Mouse (Mus musculus) CH12.LX (cell line): Measurements from ENCODE around the gene Tmem240. TPM values are rescaled to one million over a fixed set of nuclear protein-coding genes. Genes with fewer than 3 reads are reported as not detected.

Source experiments
- DNase-seq: peaks from one replicate; pipeline ENCODE4 v3.0.0-alpha.2; 2013; ENCODE audit errors: extremely low read depth
- H3K27ac ChIP-seq: 2 replicates; pipeline ENCODE4 v1.5.1; 2012; ENCODE audit warnings: low read depth, mild to moderate bottlenecking, control low read depth, moderate library complexity; ENCODE audit not compliant: insufficient read depth
- H3K27me3 ChIP-seq: replicated peaks from 2 replicates; pipeline ENCODE3; 2012; ENCODE audit warnings: inconsistent platforms
- H3K36me3 ChIP-seq, 2 experiments: replicated peaks in 1 of 2; 2 replicates each; pipeline versions ENCODE3 to v1.6.1; 2012; ENCODE audit warnings: inconsistent platforms in 1 of 2, low read length in 1 of 2, mild to moderate bottlenecking in 1 of 2, mixed read lengths in 1 of 2, moderate library complexity in 1 of 2; ENCODE audit not compliant: control insufficient read depth in 1 of 2, insufficient read depth in 1 of 2
- H3K4me1 ChIP-seq, 2 experiments: 2 replicates each; pipeline ENCODE4 v1.6.1; 2012; ENCODE audit warnings: inconsistent platforms in 1 of 2, moderate library complexity in 1 of 2; ENCODE audit not compliant: insufficient read depth in 2 of 2, control insufficient read depth in 1 of 2
- H3K4me2 ChIP-seq: 2 replicates; pipeline ENCODE4 v1.6.1; 2012; ENCODE audit warnings: low read depth, mild to moderate bottlenecking, control low read depth; ENCODE audit not compliant: poor library complexity, insufficient read depth, severe bottlenecking
- H3K4me3 ChIP-seq, 3 experiments: fragments of 150-350 bp in 1 of 3; sonication (generic) in 1 of 3; replicated peaks in 1 of 3; 2 replicates each; pipeline versions ENCODE3 to v1.5.1; 2011 to 2012; ENCODE audit warnings: low read depth in 2 of 3, low read length in 2 of 3, mild to moderate bottlenecking in 2 of 3, moderate library complexity in 2 of 3, control low read depth in 1 of 3, improper control_type of control experiment in 1 of 3, inconsistent platforms in 1 of 3, mixed read lengths in 1 of 3; ENCODE audit not compliant: poor library complexity in 1 of 3
- H3K79me2 ChIP-seq: replicated peaks from 2 replicates; pipeline ENCODE4 v1.6.1; 2012; ENCODE audit warnings: mild to moderate bottlenecking, moderate library complexity; ENCODE audit not compliant: control insufficient read depth, poor library complexity, insufficient read depth, severe bottlenecking; ENCODE audit errors: extremely low read depth
- H3K9ac ChIP-seq: 2 replicates; pipeline ENCODE4 v1.6.1; 2012; ENCODE audit warnings: low read depth, mild to moderate bottlenecking, control low read depth, moderate library complexity; ENCODE audit not compliant: insufficient read depth
- H3K9me3 ChIP-seq: replicated peaks from 2 replicates; pipeline ENCODE3; 2012; ENCODE audit warnings: low read length, inconsistent platforms, mixed read lengths
- BHLHE40 ChIP-seq: IDR thresholded peaks from 2 replicates; pipeline ENCODE4 v1.6.1; 2011; ENCODE audit warnings: mild to moderate bottlenecking, low read depth, low read length, improper control_type of control experiment
- CHD1 ChIP-seq: IDR thresholded peaks from 2 replicates; pipeline ENCODE4 v1.6.1; 2012; ENCODE audit warnings: low read depth, low read length, improper control_type of control experiment, inconsistent platforms
- CHD2 ChIP-seq: IDR thresholded peaks from 2 replicates; pipeline ENCODE4 v1.6.1; 2011; ENCODE audit warnings: low read length, improper control_type of control experiment
- CTCF ChIP-seq, 2 experiments: IDR thresholded peaks in 1 of 2; conservative IDR thresholded peaks in 1 of 2; 2 replicates each; pipeline ENCODE4 v1.5.1; 2011 to 2012; ENCODE audit warnings: low read depth in 2 of 2, low read length in 2 of 2, improper control_type of control experiment in 1 of 2, inconsistent platforms in 1 of 2, mild to moderate bottlenecking in 1 of 2, moderate library complexity in 1 of 2
- E2F4 ChIP-seq: IDR thresholded peaks from 2 replicates; pipeline ENCODE4 v1.6.1; 2011; ENCODE audit warnings: low read depth, low read length, improper control_type of control experiment; ENCODE audit not compliant: insufficient replicate concordance
- ELF1 ChIP-seq: IDR thresholded peaks from 2 replicates; pipeline ENCODE4 v1.6.1; 2014; ENCODE audit warnings: low read depth, mild to moderate bottlenecking, inconsistent platforms, low read length, improper control_type of control experiment
- EP300 ChIP-seq: IDR thresholded peaks from 2 replicates; pipeline ENCODE4 v1.6.1; 2011; ENCODE audit warnings: low read length, improper control_type of control experiment
- ETS1 ChIP-seq: conservative IDR thresholded peaks from 2 replicates; pipeline ENCODE4 v1.6.1; 2012; ENCODE audit warnings: low read depth, mild to moderate bottlenecking, inconsistent platforms, low read length, improper control_type of control experiment, moderate library complexity
- GABPA ChIP-seq: IDR thresholded peaks from 2 replicates; pipeline ENCODE4 v1.6.1; 2012; ENCODE audit warnings: low read depth, low read length, improper control_type of control experiment, inconsistent platforms; ENCODE audit not compliant: insufficient replicate concordance
- HCFC1 ChIP-seq: IDR thresholded peaks from 2 replicates; pipeline ENCODE4 v1.6.1; 2012; ENCODE audit warnings: low read depth, mild to moderate bottlenecking, inconsistent platforms, low read length, improper control_type of control experiment
- IRF4 ChIP-seq: IDR thresholded peaks from 2 replicates; pipeline ENCODE4 v1.6.1; 2014; ENCODE audit warnings: low read depth, mild to moderate bottlenecking, inconsistent platforms, low read length, improper control_type of control experiment
- JUN ChIP-seq: IDR thresholded peaks from 2 replicates; pipeline ENCODE4 v1.6.1; 2011; ENCODE audit warnings: low read depth, mild to moderate bottlenecking, low read length, improper control_type of control experiment, moderate library complexity; ENCODE audit not compliant: insufficient read depth
- JUND ChIP-seq: conservative IDR thresholded peaks from 2 replicates; pipeline ENCODE4 v1.6.1; 2011; ENCODE audit warnings: low read depth, low read length, improper control_type of control experiment
- KAT2A ChIP-seq: IDR thresholded peaks from 2 replicates; pipeline ENCODE4 v1.6.1; 2012; ENCODE audit warnings: low read length, improper control_type of control experiment, inconsistent platforms; ENCODE audit not compliant: insufficient replicate concordance
- MAFK ChIP-seq: IDR thresholded peaks from 2 replicates; pipeline ENCODE4 v1.6.1; 2011; ENCODE audit warnings: low read length, improper control_type of control experiment; ENCODE audit not compliant: insufficient replicate concordance
- MAX ChIP-seq: IDR thresholded peaks from 2 replicates; pipeline ENCODE4 v1.6.1; 2011; ENCODE audit warnings: low read length, improper control_type of control experiment
- MAZ ChIP-seq: IDR thresholded peaks from 2 replicates; pipeline ENCODE4 v1.6.1; 2012; ENCODE audit warnings: low read depth, mild to moderate bottlenecking, inconsistent platforms, low read length, improper control_type of control experiment, moderate library complexity
- MEF2A ChIP-seq: IDR thresholded peaks from 2 replicates; pipeline ENCODE4 v1.6.1; 2014; ENCODE audit warnings: low read depth, mild to moderate bottlenecking, inconsistent platforms, low read length, improper control_type of control experiment, borderline replicate concordance
- MXI1 ChIP-seq: IDR thresholded peaks from 2 replicates; pipeline ENCODE4 v1.6.1; 2011; ENCODE audit warnings: mild to moderate bottlenecking, low read depth, low read length, improper control_type of control experiment
- MYC ChIP-seq: IDR thresholded peaks from 2 replicates; pipeline ENCODE4 v1.6.1; 2011; ENCODE audit warnings: low read depth, mild to moderate bottlenecking, improper control_type of control experiment, low read length
- NELFE ChIP-seq: IDR thresholded peaks from 2 replicates; pipeline ENCODE4 v1.6.1; 2011; ENCODE audit warnings: low read depth, low read length, improper control_type of control experiment
- NRF1 ChIP-seq: IDR thresholded peaks from 2 replicates; pipeline ENCODE4 v1.6.1; 2014; ENCODE audit warnings: low read depth, mild to moderate bottlenecking, inconsistent platforms, low read length, improper control_type of control experiment, moderate library complexity
- PAX5 ChIP-seq: IDR thresholded peaks from 2 replicates; pipeline ENCODE4 v1.6.1; 2012; ENCODE audit warnings: low read length, inconsistent platforms, mixed read lengths
- POLR2A ChIP-seq: IDR thresholded peaks from 2 replicates; pipeline ENCODE4 v1.6.1; 2011; ENCODE audit warnings: low read depth, mild to moderate bottlenecking, improper control_type of control experiment, low read length
- POLR2AphosphoS2 ChIP-seq: IDR thresholded peaks from 2 replicates; pipeline ENCODE4 v1.6.1; 2011; ENCODE audit warnings: low read depth, low read length, improper control_type of control experiment
- RAD21 ChIP-seq: IDR thresholded peaks from 2 replicates; pipeline ENCODE4 v1.6.1; 2011; ENCODE audit warnings: low read depth, mild to moderate bottlenecking, low read length, improper control_type of control experiment, moderate library complexity
- RCOR1 ChIP-seq: conservative IDR thresholded peaks from 2 replicates; pipeline ENCODE4 v1.6.1; 2012; ENCODE audit warnings: low read depth, mild to moderate bottlenecking, inconsistent platforms, low read length, improper control_type of control experiment
- SIN3A ChIP-seq: IDR thresholded peaks from 2 replicates; pipeline ENCODE4 v1.6.1; 2012; ENCODE audit warnings: low read length, improper control_type of control experiment, inconsistent platforms
- SMC3 ChIP-seq: IDR thresholded peaks from 2 replicates; pipeline ENCODE4 v1.6.1; 2011; ENCODE audit warnings: low read depth, low read length, improper control_type of control experiment
- TBP ChIP-seq: conservative IDR thresholded peaks from 2 replicates; pipeline ENCODE4 v1.6.1; 2011; ENCODE audit warnings: low read depth, low read length, improper control_type of control experiment
- TCF12 ChIP-seq: IDR thresholded peaks from 2 replicates; pipeline ENCODE4 v1.6.1; 2014; ENCODE audit warnings: low read depth, mild to moderate bottlenecking, inconsistent platforms, low read length, improper control_type of control experiment
- UBTF ChIP-seq: IDR thresholded peaks from 2 replicates; pipeline ENCODE4 v1.6.1; 2012; ENCODE audit warnings: low read depth, mild to moderate bottlenecking, inconsistent platforms, low read length, improper control_type of control experiment, moderate library complexity
- USF1 ChIP-seq: IDR thresholded peaks from 2 replicates; pipeline ENCODE4 v1.6.1; 2014; ENCODE audit warnings: low read depth, mild to moderate bottlenecking, inconsistent platforms, low read length, improper control_type of control experiment
- USF2 ChIP-seq: conservative IDR thresholded peaks from 2 replicates; pipeline ENCODE4 v1.6.1; 2011; ENCODE audit warnings: low read depth, low read length, improper control_type of control experiment
- ZC3H11A ChIP-seq: IDR thresholded peaks from 2 replicates; pipeline ENCODE4 v1.6.1; 2012; ENCODE audit warnings: low read depth, mild to moderate bottlenecking, inconsistent platforms, low read length, improper control_type of control experiment
- ZKSCAN1 ChIP-seq: IDR thresholded peaks from 2 replicates; pipeline ENCODE4 v1.6.1; 2012; ENCODE audit warnings: low read depth, inconsistent platforms, low read length, improper control_type of control experiment, borderline replicate concordance
- ZMIZ1 ChIP-seq: IDR thresholded peaks from 2 replicates; pipeline ENCODE4 v1.6.1; 2012; ENCODE audit warnings: low read depth, mild to moderate bottlenecking, inconsistent platforms, low read length, improper control_type of control experiment
- ZNF384 ChIP-seq: IDR thresholded peaks from 2 replicates; pipeline ENCODE4 v1.6.1; 2012; ENCODE audit warnings: low read depth, low read length, improper control_type of control experiment, inconsistent platforms
- dilution Hi-C: fragments of 300-500 bp; cut with MboI; formaldehyde crosslinking; loops from 2 replicates; pipeline ENCODE4 v1.14.3; 2020; ENCODE audit warnings: low sequenced_read_pairs; ENCODE audit not compliant: extremely low pct_unique_long_range_greater_than_20kb, extremely low pct_ligation_motif_present
- in situ Hi-C: fragments of 300-500 bp; cut with MboI; formaldehyde crosslinking; loops from 3 replicates; pipeline ENCODE4 v1.14.3; 2019; ENCODE audit warnings: low sequenced_read_pairs, low pct_ligation_motif_present, low pct_unique_long_range_greater_than_20kb, mixed read lengths
- polyA plus RNA-seq: library from polyadenylated mRNA; unstranded; fragments of >175 nt; gene quantifications from 2 replicates; pipeline ENCODE4 v1.2.1, GENCODE M21; 2012; ENCODE audit warnings: low read depth; ENCODE audit not compliant: insufficient read length
- total RNA-seq, 2 experiments: library from RNA; depleted of rRNA; stranded (reverse); fragments of 300-350 nt in 1 of 2; fragments of >200 nt in 1 of 2; gene quantifications; 2 replicates each; pipeline ENCODE4 v1.2.3; 2012 to 2014

Tmem240 gene
- total and polyA plus RNA-seq, 3 experiments: 0.14 to 0.38 TPM; not detected in 1

GRCm38 (mm10) chr4:155694482-155695401 is 39.9 kb upstream of the Tmem240 start:
- TF ChIP-seq KAT2A: no peak
- no peak for TF ChIP-seq NELFE
- TF ChIP-seq BHLHE40: peak; percentile 53
- TF ChIP-seq HCFC1: 0 out of 2 replicates have a peak, but pooled peaks have one; percentile 16
- TF ChIP-seq EP300: no peak
- peak; percentile 45; the same call in 1 of the 2 replicates for TF ChIP-seq SIN3A
- peak; percentile 86 for TF ChIP-seq MAX
- no peak for TF ChIP-seq E2F4
- no peak for TF ChIP-seq RAD21
- TF ChIP-seq TBP: no peak
- TF ChIP-seq CTCF (conservative IDR thresholded peaks at IDR 0.05 in 1 of 2, IDR thresholded peaks at IDR 0.05 in 1 of 2; ENCODE audit: low read depth in 2 of 2, low read length in 2 of 2): no peak
- TF ChIP-seq MEF2A: no peak
- TF ChIP-seq RCOR1: no peak
- TF ChIP-seq ETS1: no peak
- TF ChIP-seq TCF12: no peak
- peak; percentile 72; the same call in 1 of the 2 replicates for TF ChIP-seq MYC
- no peak for TF ChIP-seq MAZ
- TF ChIP-seq JUND: no peak
- TF ChIP-seq SMC3: no peak
- TF ChIP-seq MXI1: peak; percentile 50
- TF ChIP-seq USF1: no peak
- TF ChIP-seq USF2: no peak
- TF ChIP-seq UBTF: peak; percentile 69; the same call in 1 of the 2 replicates
- no peak for TF ChIP-seq ZC3H11A
- no peak for TF ChIP-seq POLR2AphosphoS2
- no peak for TF ChIP-seq IRF4
- TF ChIP-seq ZNF384: no peak
- no peak for TF ChIP-seq GABPA
- TF ChIP-seq CHD1: no peak
- no peak for TF ChIP-seq PAX5
- no peak for TF ChIP-seq ZKSCAN1
- no peak for TF ChIP-seq ELF1
- no peak for TF ChIP-seq ZMIZ1
- TF ChIP-seq CHD2: no peak
- TF ChIP-seq MAFK: no peak
- no peak for TF ChIP-seq JUN
- no peak for TF ChIP-seq POLR2A
- peak; percentile 81 for TF ChIP-seq NRF1
- Histone ChIP-seq H3K36me3 (no peaks in the 10 kb centered on the region), H3K4me1 (peaks cover 24 to 44% of the 10 kb centered on the region in 2 experiments), H3K4me2 (peak overlapping the region; percentile 79), H3K9me3 (peaks cover 3% of the 10 kb centered on the region), H3K27me3 (peaks cover 26% of the 10 kb centered on the region), H3K9ac (peak overlapping the region; percentile 53), H3K79me2 (no peaks in the 10 kb centered on the region), H3K27ac (peak overlapping the region; percentile 34), H3K4me3 (peak overlapping the region; percentile 55 to 69 (median 60))
- in situ Hi-C loops: loop anchor here (10.0 kb wide), 1 partner anchor 210 kb away; no protein-coding TSS in a partner anchor
- dilution Hi-C loops: no loop called here
- no peak for DNase-seq
